Mouse (Mus musculus) hindbrain, embryonic 12.5 days (tissue): ENCODE measurements around the gene Bloc1s5. TPM values are rescaled to one million over a fixed set of nuclear protein-coding genes. Genes with fewer than 3 reads are reported as not detected.
"Not testable (repeated sequence)": the region's sequence is repeated elsewhere in the genome, so short reads cannot be mapped to it uniquely, and the experiment has no call there.

ENCODE experiments used
- ATAC-seq: fragments of 200-750 bp; cut with Nextera tagmentation; 2 replicates; pipeline ENCODE4 v1.8.0; 2017; ENCODE audit warnings: moderate TSS enrichment; ENCODE audit not compliant: low FRiP score
- H3K27ac ChIP-seq: fragments of 300-500 bp; sonication (generic); 2 replicates; pipeline ENCODE4 v1.5.1; 2016; ENCODE audit warnings: mild to moderate bottlenecking
- H3K27me3 ChIP-seq: fragments of 300-500 bp; sonication (generic); 2 replicates; pipeline ENCODE4 v1.6.1; 2016; ENCODE audit warnings: mild to moderate bottlenecking
- H3K36me3 ChIP-seq: fragments of 300-500 bp; sonication (generic); 2 replicates; pipeline ENCODE4 v1.6.1; 2016; ENCODE audit warnings: mild to moderate bottlenecking
- H3K4me1 ChIP-seq: fragments of 300-500 bp; sonication (generic); 2 replicates; pipeline ENCODE4 v1.6.1; 2016
- H3K4me2 ChIP-seq: fragments of 300-500 bp; sonication (generic); replicated peaks from 2 replicates; pipeline ENCODE4 v1.6.1; 2016; ENCODE audit warnings: mild to moderate bottlenecking
- H3K4me3 ChIP-seq: fragments of 300-500 bp; sonication (generic); 2 replicates; pipeline ENCODE4 v1.5.1; 2016; ENCODE audit warnings: mild to moderate bottlenecking
- H3K9ac ChIP-seq: fragments of 300-500 bp; sonication (generic); 2 replicates; pipeline ENCODE4 v1.6.1; 2016; ENCODE audit warnings: mild to moderate bottlenecking, moderate library complexity
- H3K9me3 ChIP-seq: fragments of 300-500 bp; sonication (generic); replicated peaks from 2 replicates; pipeline ENCODE4 v1.6.1; 2016; ENCODE audit warnings: mild to moderate bottlenecking
- WGBS: fragments of 180-500 bp; shearing (Covaris S2); methylation state at CpG from one replicate; pipeline ENCODE4 v1.1.7; 2016; 5-methylcytosine and 5-hydroxymethylcytosine counted together
- polyA plus RNA-seq: library from polyadenylated mRNA; unstranded; fragments of >200 nt; fragmentation: Nextera tagmentation; extraction: Ambion mirVana; gene quantifications from 2 replicates; pipeline ENCODE4 v1.2.1, GENCODE M21; 2016

The Bloc1s5 gene
- polyA plus RNA-seq, 1 experiment from 2014 or later: 24.7 TPM

GRCm38 (mm10) chr13:38640961-38641360 lies 6.1 kb upstream of the Bloc1s5 start:
- no peak overlapping the region for H3K4me2 ChIP-seq

GRCm38 (mm10) chr13:38638694-38639093 lies 3.8 kb upstream of the Bloc1s5 start:
- H3K9me3 ChIP-seq: no peaks in the 10 kb centered on the region
- no peak overlapping the region for H3K9ac ChIP-seq
- H3K27ac ChIP-seq: no peak overlapping the region
- H3K36me3 ChIP-seq: peaks cover 8% of the 10 kb centered on the region
- H3K4me1 ChIP-seq: peaks cover 9% of the 10 kb centered on the region
- ATAC-seq: no peak
- H3K27me3 ChIP-seq: no peaks in the 10 kb centered on the region
- H3K4me2 ChIP-seq: no peak overlapping the region
- H3K4me3 ChIP-seq: no peak overlapping the region
- WGBS: 82% methylated on average over 11 of the region's 11 CpGs

More at GRCm38 (mm10) chr13:38640961-38641360, 6.1 kb upstream of the Bloc1s5 start:
- Histone ChIP-seq H3K9me3 (no peaks in the 10 kb centered on the region), H3K27me3 (no peaks in the 10 kb centered on the region), H3K27ac (no peak overlapping the region), H3K36me3 (peaks cover 28% of the 10 kb centered on the region), H3K4me1 (no peaks in the 10 kb centered on the region), H3K9ac (no peak overlapping the region), H3K4me3 (no peak overlapping the region)
- ATAC-seq: no peak
- 86% methylated on average over 5 of the region's 5 CpGs for WGBS

- peak overlapping the region; percentile 69 for H3K27ac ChIP-seq
- H3K4me2 ChIP-seq: peak overlapping the region; percentile 74
- no peaks in the 10 kb centered on the region for H3K27me3 ChIP-seq
- H3K4me1 ChIP-seq: peaks cover 9% of the 10 kb centered on the region
- H3K36me3 ChIP-seq: peaks cover 3% of the 10 kb centered on the region; the same call in 1 of the 2 replicates
- H3K4me3 ChIP-seq: peak overlapping the region; percentile 75
- WGBS: under 1% methylated on average over 19 of the region's 19 CpGs
- no peaks in the 10 kb centered on the region for H3K9me3 ChIP-seq
- peak overlapping the region; percentile 84 for H3K9ac ChIP-seq
- ATAC-seq: peak; percentile 85
Measured at GRCm38 (mm10) chr13:38634256-38634799, 581 bp downstream of the Bloc1s5 start.

GRCm38 (mm10) chr13:38633287-38634000 lies 1.5 kb downstream of the Bloc1s5 start:
- no peak for ATAC-seq
- H3K4me3 ChIP-seq: no peak overlapping the region
- H3K27me3 ChIP-seq: no peaks in the 10 kb centered on the region
- H3K9ac ChIP-seq: no peak overlapping the region
- peaks cover 9% of the 10 kb centered on the region for H3K4me1 ChIP-seq
- no peak overlapping the region for H3K4me2 ChIP-seq
- 95% methylated on average over 6 of the region's 6 CpGs for WGBS
- peaks cover 3% of the 10 kb centered on the region; the same call in 1 of the 2 replicates for H3K36me3 ChIP-seq
- no peak overlapping the region for H3K27ac ChIP-seq
- no peaks in the 10 kb centered on the region for H3K9me3 ChIP-seq

- H3K27ac ChIP-seq: no peak overlapping the region
- H3K4me1 ChIP-seq: peaks cover 9% of the 10 kb centered on the region
- no peak overlapping the region for H3K4me3 ChIP-seq
- no peaks in the 10 kb centered on the region for H3K9me3 ChIP-seq
- H3K9ac ChIP-seq: no peak overlapping the region
- H3K36me3 ChIP-seq: peaks cover 3% of the 10 kb centered on the region; the same call in 1 of the 2 replicates
- WGBS: 90% methylated on average over 6 of the region's 6 CpGs
- ATAC-seq: no peak
- no peak overlapping the region for H3K4me2 ChIP-seq
- no peaks in the 10 kb centered on the region for H3K27me3 ChIP-seq
Measured at GRCm38 (mm10) chr13:38632556-38632955, 2.4 kb downstream of the Bloc1s5 start.

- Histone ChIP-seq H3K27ac (no peak overlapping the region), H3K9ac (no peak overlapping the region), H3K9me3 (no peaks in the 10 kb centered on the region), H3K4me2 (no peak overlapping the region), H3K27me3 (no peaks in the 10 kb centered on the region), H3K4me3 (no peak overlapping the region), H3K36me3 (peaks cover 3% of the 10 kb centered on the region; the same call in 1 of the 2 replicates), H3K4me1 (no peaks in the 10 kb centered on the region)
- WGBS: 23% methylated on average over 6 of the region's 6 CpGs
- no peak for ATAC-seq
Measured at GRCm38 (mm10) chr13:38626229-38626525, 8.7 kb downstream of the Bloc1s5 start.

GRCm38 (mm10) chr13:38625492-38626228 lies 9.2 kb downstream of the Bloc1s5 start:
- ATAC-seq: no peak
- 18% methylated on average over 5 of the region's 5 CpGs for WGBS
- H3K27me3 ChIP-seq: no peaks in the 10 kb centered on the region
- no peak overlapping the region for H3K4me3 ChIP-seq
- H3K9ac ChIP-seq: no peak overlapping the region
- H3K9me3 ChIP-seq: no peaks in the 10 kb centered on the region
- H3K27ac ChIP-seq: no peak overlapping the region
- H3K4me1 ChIP-seq: no peaks in the 10 kb centered on the region
- H3K36me3 ChIP-seq: peaks cover 3% of the 10 kb centered on the region; the same call in 1 of the 2 replicates
- H3K4me2 ChIP-seq: no peak overlapping the region

GRCm38 (mm10) chr13:38624292-38624902 lies 10.5 kb downstream of the Bloc1s5 start:
- no peak overlapping the region for H3K27ac ChIP-seq
- ATAC-seq: no peak
- no peaks in the 10 kb centered on the region for H3K27me3 ChIP-seq
- no peaks in the 10 kb centered on the region for H3K36me3 ChIP-seq
- WGBS: 91% methylated on average over 8 of the region's 8 CpGs
- no peak overlapping the region for H3K4me3 ChIP-seq
- no peak overlapping the region for H3K4me2 ChIP-seq
- no peaks in the 10 kb centered on the region for H3K9me3 ChIP-seq
- H3K4me1 ChIP-seq: no peaks in the 10 kb centered on the region
- no peak overlapping the region for H3K9ac ChIP-seq

GRCm38 (mm10) chr13:38623296-38623695 lies 11.6 kb downstream of the Bloc1s5 start:
- Histone ChIP-seq H3K4me3 (no peak overlapping the region), H3K27me3 (no peaks in the 10 kb centered on the region), H3K36me3 (no peaks in the 10 kb centered on the region), H3K9me3 (no peaks in the 10 kb centered on the region), H3K27ac (no peak overlapping the region), H3K4me2 (no peak overlapping the region), H3K9ac (no peak overlapping the region), H3K4me1 (no peaks in the 10 kb centered on the region)
- ATAC-seq: no peak
- 89% methylated on average over 5 of the region's 5 CpGs for WGBS

GRCm38 (mm10) chr13:38618001-38618630 lies 16.8 kb downstream of the Bloc1s5 start:
- H3K4me2 ChIP-seq, H3K4me1 ChIP-seq, H3K9me3 ChIP-seq, ATAC-seq, H3K27me3 ChIP-seq, H3K27ac ChIP-seq, H3K4me3 ChIP-seq, H3K9ac ChIP-seq: not testable (repeated sequence)
- WGBS: 71% methylated on average over 4 of the region's 4 CpGs
- H3K36me3 ChIP-seq: peaks cover 21% of the 10 kb centered on the region

- no peak overlapping the region for H3K27ac ChIP-seq
- 88% methylated on average over 4 of the region's 4 CpGs for WGBS
- H3K9me3 ChIP-seq: no peaks in the 10 kb centered on the region
- no peak overlapping the region for H3K4me3 ChIP-seq
- H3K9ac ChIP-seq: no peak overlapping the region
- H3K36me3 ChIP-seq: peaks cover 30% of the 10 kb centered on the region
- no peak for ATAC-seq
- H3K4me2 ChIP-seq: no peak overlapping the region
- H3K27me3 ChIP-seq: no peaks in the 10 kb centered on the region
- H3K4me1 ChIP-seq: no peaks in the 10 kb centered on the region
Measured at GRCm38 (mm10) chr13:38616887-38617286, 18.0 kb downstream of the Bloc1s5 start.

GRCm38 (mm10) chr13:38615656-38616055 lies 19.3 kb downstream of the Bloc1s5 start:
- no peak overlapping the region for H3K9ac ChIP-seq
- H3K36me3 ChIP-seq: peaks cover 33% of the 10 kb centered on the region
- H3K27ac ChIP-seq: no peak overlapping the region
- no peaks in the 10 kb centered on the region for H3K4me1 ChIP-seq
- ATAC-seq: no peak
- WGBS: 93% methylated on average over 5 of the region's 5 CpGs
- H3K27me3 ChIP-seq: no peaks in the 10 kb centered on the region
- H3K4me3 ChIP-seq: no peak overlapping the region
- H3K4me2 ChIP-seq: no peak overlapping the region
- H3K9me3 ChIP-seq: no peaks in the 10 kb centered on the region
